Mouse (Mus musculus) midbrain, embryonic 16.5 days (tissue): ENCODE measurements at regions not wholly inside any gene's neighbourhood (a gene's known extent, or its start where the extent isn't known, plus 50 kb on each side); places are given as distances from the start of the nearest gene placed in this dataset.

Experiments
- ATAC-seq: fragments of 200-750 bp; cut with Nextera tagmentation; 2 replicates; pipeline ENCODE4 v1.8.0; 2017; ENCODE audit warnings: moderate TSS enrichment
- H3K27ac ChIP-seq: fragments of 300-500 bp; sonication (generic); 2 replicates; pipeline ENCODE4 v1.5.1; 2014; ENCODE audit warnings: mild to moderate bottlenecking, low read length, mixed read lengths
- H3K27me3 ChIP-seq: fragments of 300-500 bp; sonication (generic); 2 replicates; pipeline ENCODE4 v1.6.1; 2014; ENCODE audit warnings: low read depth, low read length, mixed read lengths; ENCODE audit not compliant: control insufficient read depth, insufficient read depth
- H3K36me3 ChIP-seq: fragments of 300-500 bp; sonication (generic); 2 replicates; pipeline ENCODE4 v1.6.1; 2014; ENCODE audit warnings: mild to moderate bottlenecking, low read length, moderate library complexity, mixed read lengths; ENCODE audit not compliant: control insufficient read depth, insufficient read depth
- H3K4me1 ChIP-seq: fragments of 300-500 bp; sonication (generic); 2 replicates; pipeline ENCODE4 v1.6.1; 2014; ENCODE audit warnings: mild to moderate bottlenecking, low read length, mixed read lengths; ENCODE audit not compliant: control insufficient read depth, insufficient read depth
- H3K4me2 ChIP-seq: fragments of 300-500 bp; sonication (generic); 2 replicates; pipeline ENCODE4 v1.6.1; 2014; ENCODE audit warnings: mild to moderate bottlenecking, low read length, mixed read lengths
- H3K4me3 ChIP-seq: fragments of 300-500 bp; sonication (generic); 2 replicates; pipeline ENCODE4 v1.5.1; 2014; ENCODE audit warnings: low read depth, mild to moderate bottlenecking, low read length, moderate library complexity, mixed read lengths
- H3K9ac ChIP-seq: fragments of 300-500 bp; sonication (generic); 2 replicates; pipeline ENCODE4 v1.6.1; 2014; ENCODE audit warnings: low read depth, low read length, mixed read lengths
- H3K9me3 ChIP-seq: fragments of 300-500 bp; sonication (generic); replicated peaks from 2 replicates; pipeline ENCODE4 v1.6.1; 2014; ENCODE audit warnings: mild to moderate bottlenecking, low read length, mixed read lengths; ENCODE audit not compliant: control insufficient read depth, poor library complexity, severe bottlenecking
- WGBS: fragments of 180-500 bp; shearing (Covaris S2); extraction: QIAGEN DNeasy Blood & Tissue Kit; methylation state at CpG from one replicate; pipeline ENCODE4 v1.1.7; 2014; 5-methylcytosine and 5-hydroxymethylcytosine counted together

DNA sequence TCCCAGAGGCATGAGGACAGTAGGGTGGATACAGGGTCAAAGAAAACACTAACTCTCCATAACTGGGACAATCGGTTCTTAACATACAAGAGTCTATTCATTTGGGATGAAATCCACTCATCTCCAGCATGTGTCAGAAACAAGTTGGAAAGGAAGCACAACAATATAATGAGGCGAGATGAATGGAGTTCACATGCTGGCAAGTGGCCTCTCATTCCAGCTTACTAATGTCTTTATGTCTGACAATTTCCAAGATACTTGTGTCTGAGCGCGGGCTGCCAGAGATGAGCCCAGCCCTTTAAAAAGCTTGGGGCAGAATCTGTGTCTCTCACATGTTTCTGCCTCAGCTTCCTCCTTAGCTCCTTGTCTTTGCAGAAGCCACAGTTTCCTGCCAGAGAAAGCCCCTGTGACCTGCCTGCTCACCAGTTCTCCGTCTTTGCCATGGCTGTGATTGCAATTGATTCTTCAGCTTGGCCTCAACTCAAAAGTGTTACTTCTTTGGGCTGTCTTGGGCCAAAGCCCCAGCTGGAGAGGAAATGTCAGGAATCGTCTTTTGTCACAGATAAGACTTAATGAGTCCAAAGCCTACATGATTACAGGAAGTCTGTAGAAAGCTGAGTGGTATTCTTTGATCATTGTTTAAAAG lies 352.5 kb downstream of the Plk2 start:
- Histone ChIP-seq H3K9me3 (no peaks in the 10 kb centered on the region), H3K4me1 (no peaks in the 10 kb centered on the region), H3K4me3 (no peak overlapping the region), H3K27ac (no peak overlapping the region), H3K9ac (no peak overlapping the region), H3K4me2 (no peak overlapping the region), H3K36me3 (no peaks in the 10 kb centered on the region), H3K27me3 (no peaks in the 10 kb centered on the region)
- WGBS: 42% methylated on average over 6 of the region's 6 CpGs
- ATAC-seq: no peak

DNA sequence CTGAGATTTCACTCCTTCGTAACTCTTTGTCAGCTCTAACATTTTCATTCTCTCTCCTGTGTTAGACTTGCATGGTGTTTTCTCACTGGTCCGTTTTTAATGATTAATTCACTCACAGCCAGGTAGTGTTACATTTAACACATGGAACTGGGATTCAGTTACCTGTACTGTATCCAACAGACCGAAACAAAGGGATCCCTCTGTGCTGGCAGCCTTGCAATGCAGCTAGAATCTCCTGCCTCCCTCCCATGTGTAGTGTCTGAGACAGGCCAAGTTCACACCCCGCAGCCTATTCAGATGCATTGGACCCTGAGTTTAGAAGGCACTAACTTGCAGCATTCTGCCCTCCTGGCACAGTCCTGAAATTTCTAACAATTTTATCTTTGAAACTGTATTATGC lies 357.9 kb downstream of the Plk2 start:
- Histone ChIP-seq H3K9ac (no peak overlapping the region), H3K9me3 (no peaks in the 10 kb centered on the region), H3K4me1 (no peaks in the 10 kb centered on the region), H3K27me3 (no peaks in the 10 kb centered on the region), H3K4me3 (no peak overlapping the region), H3K36me3 (no peaks in the 10 kb centered on the region), H3K27ac (no peak overlapping the region), H3K4me2 (no peak overlapping the region)
- 91% methylated on average over 4 of the region's 4 CpGs for WGBS
- no peak for ATAC-seq

DNA sequence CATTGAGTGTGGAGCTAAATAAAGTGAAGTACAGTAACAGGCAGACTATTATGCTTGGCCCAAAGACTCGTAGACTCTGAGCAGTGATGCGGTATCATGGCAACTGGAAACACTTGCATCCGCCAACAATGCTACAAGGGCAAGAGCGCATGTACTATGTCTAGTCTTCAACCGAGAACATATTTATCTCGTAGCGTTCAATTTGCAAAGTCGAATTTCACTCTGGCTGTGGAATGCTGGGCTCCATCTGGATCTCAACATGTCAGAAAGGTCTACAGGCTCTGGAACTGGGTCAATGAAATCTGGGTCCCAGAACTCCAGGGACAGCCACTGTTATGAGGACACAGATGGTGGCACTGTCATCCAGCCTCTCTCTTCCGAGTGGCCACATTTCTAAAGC lies 359.7 kb downstream of the Plk2 start:
- ATAC-seq: no peak
- no peaks in the 10 kb centered on the region for H3K4me1 ChIP-seq

DNA sequence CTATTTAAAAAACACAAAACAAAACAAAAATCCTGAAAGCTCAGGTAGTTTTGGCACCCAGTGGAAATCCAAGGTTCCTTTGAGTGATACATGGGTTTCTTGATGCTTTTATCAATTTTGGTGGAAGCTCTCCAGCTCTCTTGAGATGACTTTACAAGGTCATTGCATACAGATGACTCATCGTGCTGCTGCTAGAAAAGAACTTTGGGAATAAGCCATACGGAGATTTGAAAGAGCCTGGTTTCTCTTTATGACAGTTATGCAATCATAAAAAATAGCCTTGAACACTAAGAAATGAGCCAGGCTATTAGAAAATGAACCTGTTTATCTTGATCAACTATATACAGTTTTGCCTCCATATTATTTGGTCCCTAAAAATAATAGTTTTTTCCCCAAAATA lies 362.0 kb downstream of the Plk2 start:
- no peak for ATAC-seq

More for the DNA sequence above, 359.7 kb downstream of the Plk2 start:
- WGBS: 77% methylated on average over 9 of the region's 9 CpGs
- H3K27ac ChIP-seq: no peak overlapping the region
- H3K27me3 ChIP-seq: no peaks in the 10 kb centered on the region
- H3K9ac ChIP-seq: no peak overlapping the region
- no peak overlapping the region for H3K4me3 ChIP-seq
- H3K36me3 ChIP-seq: no peaks in the 10 kb centered on the region
- H3K4me2 ChIP-seq: no peak overlapping the region
- H3K9me3 ChIP-seq: no peaks in the 10 kb centered on the region

DNA sequence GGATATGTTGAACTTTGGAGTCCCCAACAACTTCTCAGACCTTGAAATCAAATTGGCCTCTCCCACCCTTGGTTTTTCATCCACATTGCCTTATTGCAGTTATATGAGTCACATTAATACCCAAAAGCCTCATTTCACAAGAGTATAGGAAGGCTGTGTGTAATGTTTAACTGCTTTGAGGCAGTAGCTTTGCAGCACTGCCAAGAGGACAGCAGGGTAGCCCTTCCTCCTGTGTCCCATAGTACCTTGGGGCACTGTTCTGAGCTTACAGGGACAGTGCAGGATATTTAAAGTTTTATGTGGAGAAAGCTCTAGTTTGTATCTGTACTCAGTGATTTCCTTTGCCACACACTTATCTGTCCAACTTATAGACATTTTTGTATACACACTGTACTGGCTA lies 374.4 kb downstream of the Plk2 start:
- Histone ChIP-seq H3K9ac (no peak overlapping the region), H3K4me2 (no peak overlapping the region), H3K4me1 (no peaks in the 10 kb centered on the region), H3K4me3 (no peak overlapping the region), H3K27me3 (no peaks in the 10 kb centered on the region), H3K27ac (no peak overlapping the region), H3K36me3 (no peaks in the 10 kb centered on the region), H3K9me3 (no peaks in the 10 kb centered on the region)
- no peak for ATAC-seq

More for the DNA sequence above, 362.0 kb downstream of the Plk2 start:
- H3K27me3 ChIP-seq: no peaks in the 10 kb centered on the region
- H3K4me1 ChIP-seq: no peaks in the 10 kb centered on the region
- H3K9me3 ChIP-seq: no peaks in the 10 kb centered on the region
- H3K36me3 ChIP-seq: no peaks in the 10 kb centered on the region
- 86% methylated on average over 2 of the region's 2 CpGs for WGBS
- H3K4me3 ChIP-seq: no peak overlapping the region
- H3K9ac ChIP-seq: no peak overlapping the region
- H3K27ac ChIP-seq: no peak overlapping the region
- H3K4me2 ChIP-seq: no peak overlapping the region

DNA sequence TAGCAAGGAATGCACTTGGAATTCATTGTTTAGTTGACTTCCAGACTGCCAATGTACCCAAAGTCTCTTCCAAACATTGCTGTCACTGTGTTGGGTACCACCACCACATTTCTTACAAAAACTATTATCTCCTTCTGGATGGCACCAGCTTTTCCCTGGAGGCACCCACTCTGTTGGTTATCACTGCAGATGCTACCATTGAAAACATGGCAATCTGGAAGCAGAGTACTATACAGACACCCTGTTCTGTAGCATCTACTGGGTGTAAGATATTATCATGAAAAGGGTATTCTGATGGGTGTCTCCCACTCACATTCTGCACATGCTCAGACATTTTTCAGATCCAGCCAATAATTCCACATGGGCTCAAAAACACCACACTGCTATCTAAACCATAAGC lies 380.4 kb downstream of the Plk2 start:
- H3K9me3 ChIP-seq: no peaks in the 10 kb centered on the region
- H3K4me1 ChIP-seq: no peaks in the 10 kb centered on the region
- no peak for ATAC-seq
- no peaks in the 10 kb centered on the region for H3K36me3 ChIP-seq
- no peak overlapping the region for H3K9ac ChIP-seq
- no peaks in the 10 kb centered on the region for H3K27me3 ChIP-seq
- no peak overlapping the region for H3K4me3 ChIP-seq
- H3K4me2 ChIP-seq: no peak overlapping the region
- no peak overlapping the region for H3K27ac ChIP-seq

DNA sequence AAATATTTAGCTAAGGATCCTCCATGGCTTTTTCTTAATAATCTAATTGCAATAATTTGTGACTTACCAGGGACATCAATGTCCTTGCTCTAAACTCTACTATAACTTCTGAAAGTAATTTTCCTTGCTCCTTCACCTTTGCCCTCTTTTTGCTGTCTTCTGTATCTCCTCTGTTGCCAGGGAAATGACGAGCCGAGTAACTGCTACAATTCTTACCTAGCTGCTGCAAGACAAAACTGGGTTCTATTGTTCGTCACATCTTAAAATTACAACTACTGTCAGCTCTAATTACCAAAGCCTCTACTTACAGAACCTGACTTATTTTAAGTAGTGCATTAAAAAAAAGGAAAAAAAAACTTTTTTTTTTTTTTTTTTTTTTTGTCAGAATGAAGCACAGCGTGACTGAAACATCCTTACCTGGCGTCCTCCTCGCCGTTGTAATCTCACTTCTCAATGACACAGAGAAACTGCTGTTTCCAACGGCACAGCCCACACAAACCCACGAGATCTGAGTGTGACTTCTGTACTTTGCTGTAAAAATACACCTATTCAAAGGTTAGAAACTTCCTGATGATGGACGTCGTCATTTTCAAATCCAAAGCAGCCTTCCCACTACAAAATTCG lies 389.4 kb downstream of the Plk2 start:
- Histone ChIP-seq H3K4me1 (no peaks in the 10 kb centered on the region), H3K27me3 (no peaks in the 10 kb centered on the region), H3K36me3 (no peaks in the 10 kb centered on the region), H3K9ac (no peak overlapping the region), H3K9me3 (no peaks in the 10 kb centered on the region), H3K4me2 (no peak overlapping the region), H3K27ac (no peak overlapping the region), H3K4me3 (no peak overlapping the region)
- WGBS: 73% methylated on average over 12 of the region's 12 CpGs
- no peak for ATAC-seq

DNA sequence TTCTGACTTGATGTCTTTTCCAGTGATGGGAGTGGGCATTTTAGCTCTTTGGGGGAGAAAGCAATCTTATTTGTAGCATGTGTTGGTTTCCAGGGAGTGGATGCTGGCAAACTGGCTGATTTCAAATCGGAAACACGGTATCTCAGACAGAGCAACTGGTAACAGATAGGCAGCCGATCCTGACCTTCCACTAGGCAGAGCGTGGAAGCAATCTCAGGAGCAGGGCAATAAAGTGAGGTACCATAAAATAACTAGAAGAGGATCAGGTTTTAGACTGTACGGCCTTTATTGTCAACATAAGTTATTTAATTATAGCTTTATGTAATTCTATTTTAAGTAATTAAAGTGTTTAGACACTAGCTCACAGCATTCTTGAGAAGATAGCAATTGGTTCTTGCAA lies 390.0 kb downstream of the Plk2 start:
- no peaks in the 10 kb centered on the region for H3K27me3 ChIP-seq
- H3K9me3 ChIP-seq: no peaks in the 10 kb centered on the region
- WGBS: 88% methylated on average over 5 of the region's 5 CpGs
- ATAC-seq: no peak
- no peaks in the 10 kb centered on the region for H3K4me1 ChIP-seq
- H3K36me3 ChIP-seq: no peaks in the 10 kb centered on the region
- no peak overlapping the region for H3K9ac ChIP-seq
- H3K4me2 ChIP-seq: no peak overlapping the region
- no peak overlapping the region for H3K4me3 ChIP-seq
- H3K27ac ChIP-seq: no peak overlapping the region

DNA sequence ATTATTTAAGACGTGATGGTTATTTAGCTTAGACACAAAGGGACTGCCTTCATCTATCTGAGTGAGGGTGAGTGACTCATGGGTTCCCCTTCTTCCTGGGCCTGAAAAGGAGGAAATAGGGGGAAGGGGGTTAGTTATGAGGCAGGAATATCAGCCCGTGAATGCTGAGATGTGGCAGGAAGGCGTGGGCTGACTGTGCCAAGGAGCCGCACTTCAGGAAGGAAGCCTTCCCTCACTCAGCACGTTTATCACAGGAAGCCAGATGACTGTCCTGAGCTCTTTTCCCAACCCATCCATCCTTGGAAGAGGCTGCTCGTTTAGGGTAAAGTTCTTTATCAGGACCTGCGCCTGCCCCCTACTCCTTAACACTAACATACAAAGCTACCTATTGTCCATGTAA lies 403.5 kb downstream of the Plk2 start:
- no peak for ATAC-seq
- no peak overlapping the region for H3K27ac ChIP-seq
- no peaks in the 10 kb centered on the region for H3K27me3 ChIP-seq
- 76% methylated on average over 7 of the region's 7 CpGs for WGBS
- H3K36me3 ChIP-seq: no peaks in the 10 kb centered on the region
- H3K4me1 ChIP-seq: no peaks in the 10 kb centered on the region
- H3K4me2 ChIP-seq: no peak overlapping the region
- H3K9me3 ChIP-seq: no peaks in the 10 kb centered on the region
- H3K4me3 ChIP-seq: no peak overlapping the region
- H3K9ac ChIP-seq: no peak overlapping the region
